In genomic region chr10:115314582-115315452, GRCm38 (mm10) we compare ENCODE assay signal across 7 mouse cellular contexts. TPM values are rescaled to one million over a fixed set of nuclear protein-coding genes. Genes with fewer than 3 reads are reported as not detected.
DNase-seq lines count a peak whose midpoint lies in the region; ATAC-seq lines count a peak whose summit lies in the region.

No protein-coding gene starts in this region.

- peak; percentile 81 for ATAC-seq in CD4-positive, CD25-positive, alpha-beta regulatory T cell, adult 4 months
- 0 out of 2 replicates have a peak, but pooled peaks have one; percentile 3 for ATAC-seq in granulocyte monocyte progenitor cell, adult 5-6 weeks (replicated peaks; ENCODE audit: poor library complexity, severe bottlenecking)
- peak; percentile 52 for ATAC-seq in kidney, embryonic 15.5 days (replicated peaks; ENCODE audit: low FRiP score)

- H3K4me2 ChIP-seq in kidney, embryonic 15.5 days, result peak overlapping the region; percentile 73

- no peaks in the 10 kb centered on the region for H3K9me3 ChIP-seq in kidney, embryonic 15.5 days (replicated peaks)

- H3K36me3 ChIP-seq in kidney, embryonic 15.5 days, result no peaks in the 10 kb centered on the region

- H3K4me1 ChIP-seq in brown adipose tissue, adult 24 weeks (ENCODE audit: control insufficient read depth, insufficient read depth, insufficient read length, low read length), result peaks cover 25% of the 10 kb centered on the region
- peaks cover 42% of the 10 kb centered on the region for H3K4me1 ChIP-seq in kidney, embryonic 15.5 days

- H3K9ac ChIP-seq in kidney, embryonic 15.5 days, result peak overlapping the region; percentile 92

- no peaks in the 10 kb centered on the region for H3K27me3 ChIP-seq in kidney, embryonic 15.5 days

- DNase-seq in A20 (ENCODE audit: low read depth, low spot score), result peak; percentile 93
- peak; percentile 34 for DNase-seq in lung, postnatal 14 days
- peak; percentile 65 for DNase-seq in spleen, adult 12 weeks (ENCODE audit: low spot score)

- WGBS in kidney, embryonic 15.5 days, result under 1% methylated on average over 40 of the region's 73 CpGs

- H3K27ac ChIP-seq in brown adipose tissue, adult 24 weeks (replicated peaks; ENCODE audit: low read depth, low read length), result peak overlapping the region; percentile 68
- peak overlapping the region; percentile 96 for H3K27ac ChIP-seq in kidney, embryonic 15.5 days

- H3K4me3 ChIP-seq in brown adipose tissue, adult 24 weeks (ENCODE audit: insufficient read depth, low read depth, low read length), result peak overlapping the region; percentile 76
- H3K4me3 ChIP-seq in kidney, embryonic 15.5 days (replicated peaks), result peak overlapping the region; percentile 80

RNA-seq across cellular contexts. Expression of gene Rab21, which starts 0.6 kb away (rescaled TPM):
- 10 to 100 TPM; 17.9 to 25.3 TPM for polyA plus RNA-seq in CD4-positive, CD25-positive, alpha-beta regulatory T cell, adult 4 months (2017; shearing (Covaris generic))
- polyA plus RNA-seq in brown adipose tissue, adult 24 weeks (2012; ENCODE audit: insufficient read depth, insufficient read length, missing spikeins), result 50.2 and 54.3 TPM in 2 replicates
- total RNA-seq in granulocyte monocyte progenitor cell, adult 5-6 weeks (2014; fragmentation: Nextera tagmentation), result 60.9 and 70.6 TPM in 2 replicates
- total RNA-seq in granulocyte monocyte progenitor cell, adult 5-6 weeks (2017), result 42.5 and 47.1 TPM in 2 replicates
- polyA plus RNA-seq in kidney, embryonic 15.5 days (2015; fragmentation: Nextera tagmentation; extraction: Ambion mirVana), result 5.3 and 5.4 TPM in 2 replicates

RNA-seq across cellular contexts. Expression of gene Tmem19, which starts 47.5 kb away (rescaled TPM):
- polyA plus RNA-seq in CD4-positive, CD25-positive, alpha-beta regulatory T cell, adult 4 months (2017; shearing (Covaris generic)), result 10 to 100 TPM; 50.9 to 54.8 TPM
- polyA plus RNA-seq in brown adipose tissue, adult 24 weeks (2012; ENCODE audit: insufficient read depth, insufficient read length, missing spikeins), result 10.9 and 16.0 TPM in 2 replicates
- 13.3 and 15.2 TPM in 2 replicates for total RNA-seq in granulocyte monocyte progenitor cell, adult 5-6 weeks (2014; fragmentation: Nextera tagmentation)
- total RNA-seq in granulocyte monocyte progenitor cell, adult 5-6 weeks (2017), result 13.0 and 23.7 TPM in 2 replicates
- polyA plus RNA-seq in kidney, embryonic 15.5 days (2015; fragmentation: Nextera tagmentation; extraction: Ambion mirVana), result 32.1 and 34.2 TPM in 2 replicates

Comparison
In these comparisons a context has a peak if more than half of its experiments do, and no peak if none do; other contexts are left out.
1. Peak in every context shown above with its lines: DNase-seq, ATAC-seq, H3K4me3 ChIP-seq and H3K27ac ChIP-seq.
2. DNase-seq: peak in every context shown above with its lines; median percentile 93 in A20; 65 in spleen, adult 12 weeks; 34 in lung, postnatal 14 days.
3. ATAC-seq: peak in every context shown above with its lines; median percentile 81 in CD4-positive, CD25-positive, alpha-beta regulatory T cell, adult 4 months; 52 in kidney, embryonic 15.5 days; 3 in granulocyte monocyte progenitor cell, adult 5-6 weeks.